Mouse (Mus musculus): ENCODE data around the gene Xlr3b. TPM values are rescaled to one million over a fixed set of nuclear protein-coding genes. Genes with fewer than 3 reads are reported as not detected.

Gene Xlr3b
- total RNA-seq (2023): 0.39 and 0.88 TPM in 2 replicates

DNA sequence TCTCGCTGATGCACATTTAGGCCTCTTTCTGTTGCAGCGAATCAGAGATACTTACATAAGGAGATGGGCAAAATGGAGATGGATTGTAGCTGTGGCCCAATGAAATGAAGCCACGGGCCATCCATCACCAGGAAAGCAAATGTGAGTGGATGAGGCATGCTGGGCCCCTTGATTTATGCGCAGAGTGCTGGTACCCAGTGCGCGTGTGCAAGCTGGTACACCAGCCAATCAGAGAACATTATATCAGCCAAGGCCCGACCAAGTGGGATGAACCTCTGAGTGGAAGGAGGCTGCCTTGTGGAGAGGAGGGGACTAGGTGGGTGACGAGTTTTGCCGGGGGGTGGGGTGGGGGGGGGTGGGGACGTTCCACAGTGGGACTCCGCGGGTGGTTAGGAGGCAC lies at the start of gene Xlr3b:
Gene Xlr3b (plus strand): TSS at position 274 of the 400 bp plus-strand sequence.

GRCm38 (mm10) chrX:73148496-73148895 lies 43.5 kb upstream of the Xlr3b start, which contains the start of gene Xlr5b:
Gene Xlr5b, plus strand, starts transcription at chrX:73148796.

DNA sequence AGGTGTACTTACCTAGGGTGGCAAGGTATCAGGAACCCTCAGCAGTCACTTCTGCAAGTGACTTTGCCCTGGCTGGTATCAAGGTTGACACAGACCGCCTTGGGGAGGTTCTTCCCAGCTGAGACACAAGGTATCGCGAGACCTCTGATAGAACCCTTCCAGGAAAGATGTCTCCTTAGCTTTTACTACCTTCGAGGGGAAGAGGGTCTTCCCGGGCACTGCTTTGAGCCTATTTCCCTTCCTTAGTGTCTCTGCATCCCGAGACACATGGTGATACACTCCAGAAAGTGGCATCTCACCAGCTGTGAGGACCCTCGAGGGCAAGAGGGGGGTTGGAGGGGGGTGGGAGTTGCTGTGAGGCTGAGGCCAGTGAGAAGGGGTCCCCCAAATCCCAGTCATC lies 42.7 kb upstream of the Xlr3b start, which contains the start of gene DXBay18:
Gene DXBay18 (minus strand): TSS at position 101 of the 400 bp plus-strand sequence.

GRCm38 (mm10) chrX:73176889-73177288 lies 15.1 kb upstream of the Xlr3b start, which contains the start of gene Spin2d:
Gene Spin2d, minus strand, starts transcription at chrX:73176989.

DNA sequence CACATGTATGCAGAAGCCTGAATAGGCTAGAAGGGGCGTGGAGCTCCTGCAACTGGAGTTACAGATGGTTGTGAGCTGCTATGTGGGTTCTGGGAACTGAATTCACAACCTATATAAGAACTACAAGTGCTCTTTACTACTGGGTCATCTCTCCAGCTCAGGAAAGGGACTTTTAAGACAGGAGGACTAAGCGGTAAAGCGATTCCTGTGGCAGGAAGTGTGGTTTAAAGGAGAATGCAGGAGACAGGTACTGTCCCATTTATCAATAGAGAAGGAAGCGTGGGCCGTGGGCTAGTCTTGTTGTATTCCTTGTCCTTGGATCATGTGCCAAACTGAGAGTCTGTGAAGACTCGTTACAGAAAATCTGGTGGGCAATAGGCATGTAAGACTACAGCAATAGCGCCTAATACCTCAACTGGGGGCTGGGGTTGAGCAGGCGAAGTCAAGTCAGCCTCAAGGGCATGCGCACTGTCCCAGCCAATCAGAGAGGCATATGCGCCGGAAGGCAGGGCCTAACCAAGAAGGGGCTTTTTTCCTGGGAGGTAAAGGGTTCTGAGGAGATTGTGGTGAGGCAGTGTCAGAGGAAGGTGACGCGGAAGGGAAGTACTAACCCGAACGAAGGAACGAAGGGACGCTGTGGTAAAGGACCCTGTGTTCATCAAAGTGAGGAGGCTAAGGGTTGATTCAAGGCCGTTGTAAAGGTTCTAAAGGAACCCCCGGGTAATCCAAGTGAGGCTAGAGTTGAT lies 22.0 kb downstream of the Xlr3b start, which contains the start of gene Xlr4b:
Gene Xlr4b (plus strand): TSS at position 515 of the 746 bp plus-strand sequence.

GRCm38 (mm10) chrX:73227914-73228605 lies 36.1 kb downstream of the Xlr3b start, which contains the start of gene F8a:
Gene F8a, plus strand, starts transcription at chrX:73228291.

DNA sequence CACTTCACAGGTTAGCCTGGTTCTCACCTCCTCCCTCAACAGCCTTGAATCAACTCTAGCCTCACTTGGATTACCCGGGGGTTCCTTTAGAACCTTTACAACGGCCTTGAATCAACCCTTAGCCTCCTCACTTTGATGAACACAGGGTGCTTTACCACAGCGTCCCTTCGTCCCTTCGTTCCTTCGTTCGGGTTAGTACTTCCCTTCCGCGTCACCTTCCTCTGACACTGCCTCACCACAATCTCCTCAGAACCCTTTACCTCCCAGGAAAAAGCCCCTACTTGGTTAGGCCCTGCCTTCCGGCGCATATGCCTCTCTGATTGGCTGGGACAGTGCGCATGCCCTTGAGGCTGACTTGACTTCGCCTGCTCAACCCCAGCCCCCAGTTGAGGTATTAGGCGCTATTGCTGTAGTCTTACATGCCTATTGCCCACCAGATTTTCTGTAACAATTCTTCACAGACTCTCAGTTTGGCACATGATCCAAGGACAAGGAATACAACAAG lies 50.9 kb downstream of the Xlr3b start, which contains the start of gene Xlr4c:
Gene Xlr4c (minus strand): TSS at position 310 of the 505 bp plus-strand sequence.

Other genes starting within 250 kb of the Xlr3b start
- gene Zfp185, start 204.9 kb upstream of the Xlr3b start, total RNA-seq (2023): not detected in 2 replicates
- gene Pnma5, start 155.1 kb upstream of the Xlr3b start, total RNA-seq (2023): 1.6 and 1.9 TPM in 2 replicates
- not detected in 2 replicates for gene Pnma3, start 127.4 kb upstream of the Xlr3b start, total RNA-seq (2023)
- gene Xlr4a, start 109.7 kb upstream of the Xlr3b start, total RNA-seq (2023): 0.59 and 2.4 TPM in 2 replicates
- not detected in 2 replicates for gene Xlr3a, start 95.1 kb upstream of the Xlr3b start, total RNA-seq (2023)
- gene Gm14685, start 75.2 kb upstream of the Xlr3b start, total RNA-seq (2023): 0.32 TPM in 1 of 2 replicates, not detected in the other
- not detected in 2 replicates for gene Xlr5b, start 43.4 kb upstream of the Xlr3b start, total RNA-seq (2023)
- 0.43 TPM in 1 of 2 replicates, not detected in the other for gene DXBay18, start 42.8 kb upstream of the Xlr3b start, total RNA-seq (2023)
- gene Spin2d, start 15.2 kb upstream of the Xlr3b start, total RNA-seq (2023): not detected in 2 replicates
- 0.88 and 2.2 TPM in 2 replicates for gene Xlr4b, start 22.1 kb downstream of the Xlr3b start, total RNA-seq (2023)
- 4.8 TPM in 2 replicates for gene F8a, start 36.1 kb downstream of the Xlr3b start, total RNA-seq (2023)
- 0.84 TPM in 1 of 2 replicates, not detected in the other for gene Xlr4c, start 50.9 kb downstream of the Xlr3b start, total RNA-seq (2023)
- not detected in 2 replicates for gene Xlr3c, start 73.2 kb downstream of the Xlr3b start, total RNA-seq (2023)
- gene Xlr5a, start 100.8 kb downstream of the Xlr3b start, total RNA-seq (2023): not detected in 2 replicates
- gene Xlr5c, start 100.8 kb downstream of the Xlr3b start, total RNA-seq (2023): not detected in 2 replicates
- not detected in 2 replicates for gene Gm45015, start 144.6 kb downstream of the Xlr3b start, total RNA-seq (2023)
- gene Zfp275, start 150.4 kb downstream of the Xlr3b start, total RNA-seq (2023): 6.1 and 10.9 TPM in 2 replicates
- not detected in 2 replicates for gene Gm18336, start 206.5 kb downstream of the Xlr3b start, total RNA-seq (2023)
- not detected in 2 replicates for gene Zfp92, start 218.9 kb downstream of the Xlr3b start, total RNA-seq (2023)
- not detected in 2 replicates for gene Trex2, start 243.1 kb downstream of the Xlr3b start, total RNA-seq (2023)

All from neutrophil, adult 65 days (primary cell).